Mouse (Mus musculus): ENCODE measurements around the gene Tgfbrap1. TPM values are rescaled to one million over a fixed set of nuclear protein-coding genes. Genes with fewer than 3 reads are reported as not detected.
"Not testable (repeated sequence)": the region's sequence is repeated elsewhere in the genome, so short reads cannot be mapped to it uniquely, and the experiment has no call there.

Gene Tgfbrap1
- total and polyA plus RNA-seq, 2 experiments from 2014 or later = 4.5 to 8.7 TPM

- peaks cover 29% of the 10 kb centered on the region for H3K36me3 ChIP-seq (replicated peaks; ENCODE audit: control insufficient read depth, insufficient read depth, low read length)
- no peak overlapping the region for H3K27ac ChIP-seq (ENCODE audit: low read depth)
- ATAC-seq (ENCODE audit: insufficient read depth, low read depth) (no peak), DNase-seq (ENCODE audit: low spot score) (no peak)
- no peaks in the 10 kb centered on the region for H3K4me1 ChIP-seq (ENCODE audit: control insufficient read depth, insufficient read depth)
- H3K4me2 ChIP-seq (ENCODE audit: low read depth, low read length) = no peak overlapping the region
- WGBS = 75% methylated on average over 2 of the region's 2 CpGs
- no peak overlapping the region for H3K4me3 ChIP-seq (ENCODE audit: low read depth, low read length)
- no peaks in the 10 kb centered on the region for H3K9me3 ChIP-seq (replicated peaks; ENCODE audit: control insufficient read depth, low read length)
- H3K27me3 ChIP-seq (ENCODE audit: control insufficient read depth, insufficient read depth, low read length) = no peaks in the 10 kb centered on the region
- TF ChIP-seq EP300 (IDR thresholded peaks at IDR 0.05; ENCODE audit: low read depth) (no peak), CTCF (IDR thresholded peaks at IDR 0.05; ENCODE audit: low read depth) (no peak)
- H3K9ac ChIP-seq (replicated peaks; ENCODE audit: low read depth, low read length) = no peak overlapping the region
These were observed 51.4 kb downstream of the Tgfbrap1 start for GRCm38 (mm10) chr1:43046990-43047389.

- no peak overlapping the region for H3K9ac ChIP-seq (replicated peaks; ENCODE audit: low read depth, low read length)
- no peak overlapping the region for H3K27ac ChIP-seq (ENCODE audit: low read depth)
- ATAC-seq (ENCODE audit: insufficient read depth, low read depth) = no peak
- H3K4me2 ChIP-seq (ENCODE audit: low read depth, low read length) = no peak overlapping the region
- no peaks in the 10 kb centered on the region for H3K27me3 ChIP-seq (ENCODE audit: control insufficient read depth, insufficient read depth, low read length)
- 69% methylated on average over 14 of the region's 14 CpGs for WGBS
- DNase-seq (ENCODE audit: low spot score) = no peak
- H3K4me1 ChIP-seq (ENCODE audit: control insufficient read depth, insufficient read depth) = no peaks in the 10 kb centered on the region
- TF ChIP-seq CTCF (IDR thresholded peaks at IDR 0.05; ENCODE audit: low read depth) (no peak), EP300 (IDR thresholded peaks at IDR 0.05; ENCODE audit: low read depth) (no peak)
- H3K4me3 ChIP-seq (ENCODE audit: low read depth, low read length) = no peak overlapping the region
- peaks cover 14% of the 10 kb centered on the region for H3K36me3 ChIP-seq (replicated peaks; ENCODE audit: control insufficient read depth, insufficient read depth, low read length)
- H3K9me3 ChIP-seq (replicated peaks; ENCODE audit: control insufficient read depth, low read length) = no peaks in the 10 kb centered on the region
These were observed 53.0 kb downstream of the Tgfbrap1 start for GRCm38 (mm10) chr1:43045204-43045982.

- Histone ChIP-seq H3K9me3 (replicated peaks; ENCODE audit: control insufficient read depth, low read length) (no peaks in the 10 kb centered on the region), H3K4me3 (ENCODE audit: low read depth, low read length) (no peak overlapping the region)
- 34% methylated on average over 6 of the region's 6 CpGs for WGBS
These were observed 56.2 kb downstream of the Tgfbrap1 start for GRCm38 (mm10) chr1:43042271-43042670.

GRCm38 (mm10) chr1:43036014-43036413, 62.4 kb downstream of the Tgfbrap1 start:
- DNase-seq (ENCODE audit: low spot score) = no peak
- WGBS = 79% methylated on average over 7 of the region's 7 CpGs
- Histone ChIP-seq H3K36me3 (replicated peaks; ENCODE audit: control insufficient read depth, insufficient read depth, low read length) (no peaks in the 10 kb centered on the region), H3K9me3 (replicated peaks; ENCODE audit: control insufficient read depth, low read length) (no peaks in the 10 kb centered on the region), H3K27ac (ENCODE audit: low read depth) (no peak overlapping the region), H3K4me2 (ENCODE audit: low read depth, low read length) (no peak overlapping the region), H3K9ac (replicated peaks; ENCODE audit: low read depth, low read length) (no peak overlapping the region), H3K27me3 (ENCODE audit: control insufficient read depth, insufficient read depth, low read length) (no peaks in the 10 kb centered on the region), H3K4me1 (ENCODE audit: control insufficient read depth, insufficient read depth) (no peaks in the 10 kb centered on the region), H3K4me3 (ENCODE audit: low read depth, low read length) (no peak overlapping the region)
- TF ChIP-seq EP300 (IDR thresholded peaks at IDR 0.05; ENCODE audit: low read depth) (no peak), CTCF (IDR thresholded peaks at IDR 0.05; ENCODE audit: low read depth) (no peak)
- ATAC-seq (ENCODE audit: insufficient read depth, low read depth) = no peak

More at GRCm38 (mm10) chr1:43042271-43042670, 56.2 kb downstream of the Tgfbrap1 start:
- ATAC-seq (ENCODE audit: insufficient read depth, low read depth) = no peak
- Histone ChIP-seq H3K27ac (ENCODE audit: low read depth) (no peak overlapping the region), H3K36me3 (replicated peaks; ENCODE audit: control insufficient read depth, insufficient read depth, low read length) (no peaks in the 10 kb centered on the region), H3K27me3 (ENCODE audit: control insufficient read depth, insufficient read depth, low read length) (no peaks in the 10 kb centered on the region), H3K4me2 (ENCODE audit: low read depth, low read length) (no peak overlapping the region), H3K9ac (replicated peaks; ENCODE audit: low read depth, low read length) (no peak overlapping the region), H3K4me1 (ENCODE audit: control insufficient read depth, insufficient read depth) (no peaks in the 10 kb centered on the region)
- no peak for DNase-seq (ENCODE audit: low spot score)
- TF ChIP-seq EP300 (IDR thresholded peaks at IDR 0.05; ENCODE audit: low read depth) (no peak), CTCF (IDR thresholded peaks at IDR 0.05; ENCODE audit: low read depth) (no peak)

- not testable (repeated sequence) for ATAC-seq (ENCODE audit: insufficient read depth, low read depth); H3K4me2 ChIP-seq (ENCODE audit: low read depth, low read length); H3K27ac ChIP-seq (ENCODE audit: low read depth); H3K36me3 ChIP-seq (replicated peaks; ENCODE audit: control insufficient read depth, insufficient read depth, low read length); H3K4me3 ChIP-seq (ENCODE audit: low read depth, low read length); DNase-seq (ENCODE audit: low spot score); H3K4me1 ChIP-seq (ENCODE audit: control insufficient read depth, insufficient read depth); H3K27me3 ChIP-seq (ENCODE audit: control insufficient read depth, insufficient read depth, low read length); H3K9ac ChIP-seq (replicated peaks; ENCODE audit: low read depth, low read length); H3K9me3 ChIP-seq (replicated peaks; ENCODE audit: control insufficient read depth, low read length)
- WGBS = 83% methylated on average over 7 of the region's 7 CpGs
These were observed 83.2 kb downstream of the Tgfbrap1 start for GRCm38 (mm10) chr1:43015153-43015685.
